ENCODE assay signal across 11 mouse cellular contexts in genomic region chr9:115039245-115039644, GRCm38 (mm10). TPM values are rescaled to one million over a fixed set of nuclear protein-coding genes. Genes with fewer than 3 reads are reported as not detected.
DNase-seq lines count a peak whose midpoint lies in the region; ATAC-seq and TF ChIP-seq lines count a peak whose summit lies in the region.
"Had no signal": no experiment of that assay in that cellular context is flagged by ENCODE, and none has a peak within 500 bp of the region (broad histone marks: within the 10 kb centered on the region; RNA-seq: fewer than 3 reads in every experiment).

No protein-coding gene starts in this region.

- no peaks in the 10 kb centered on the region for H3K9me3 ChIP-seq in hindbrain, embryonic 12.5 days (replicated peaks)
- H3K9me3 ChIP-seq in midbrain, embryonic 15.5 days: no peaks in the 10 kb centered on the region

- no peak overlapping the region for H3K9ac ChIP-seq in hindbrain, embryonic 12.5 days
- H3K9ac ChIP-seq in midbrain, embryonic 15.5 days: no peak overlapping the region

- DNase-seq in embryo, embryonic 11 days: peak; percentile 35
- DNase-seq in embryo, embryonic 10 days (ENCODE audit: low spot score): no peak
- peak; percentile 84 for DNase-seq in ES-CJ7 (ENCODE audit: low read depth, low spot score)
- no peak for DNase-seq in urinary bladder, postnatal 10 days (ENCODE audit: low spot score)
- no peak for DNase-seq in cerebellum, adult 2 months
- DNase-seq in thymus, adult 2 months: no peak
- DNase-seq: kidney, adult 18-20 months; thymus, postnatal 25 days had no signal

- H3K27me3 ChIP-seq in hindbrain, embryonic 12.5 days: 0 out of 2 replicates have a peak, but pooled peaks cover 5% of the 10 kb centered on the region
- H3K27me3 ChIP-seq in midbrain, embryonic 15.5 days (replicated peaks): no peaks in the 10 kb centered on the region
- no peaks in the 10 kb centered on the region for H3K27me3 ChIP-seq in cerebellum, adult 2 months (ENCODE audit: control insufficient read depth, insufficient read depth, low read length)
- no peaks in the 10 kb centered on the region; the same call in 1 of the 2 replicates for H3K27me3 ChIP-seq in thymus, adult 2 months (ENCODE audit: control insufficient read depth, insufficient read depth, low read length)

- no peak for TF ChIP-seq POLR2A in cerebellum, adult 2 months (IDR thresholded peaks at IDR 0.05; ENCODE audit: borderline replicate concordance, insufficient read depth, low read length)
- TF ChIP-seq POLR2A in thymus, adult 2 months (IDR thresholded peaks at IDR 0.05; ENCODE audit: control insufficient read depth, extremely low read depth, insufficient read depth, low read length, poor library complexity): no peak

- 37% methylated on average over 7 of the region's 7 CpGs for WGBS in hindbrain, embryonic 12.5 days
- 49% methylated on average over 7 of the region's 7 CpGs for WGBS in midbrain, embryonic 15.5 days
- WGBS in cerebellum, adult 2 months: 72% methylated on average over 7 of the region's 7 CpGs
- 91% methylated on average over 7 of the region's 7 CpGs for WGBS in thymus, adult 2 months

- peaks cover 20% of the 10 kb centered on the region for H3K4me1 ChIP-seq in hindbrain, embryonic 12.5 days
- H3K4me1 ChIP-seq in midbrain, embryonic 15.5 days: peaks cover 14% of the 10 kb centered on the region
- no peaks in the 10 kb centered on the region for H3K4me1 ChIP-seq in cerebellum, adult 2 months (ENCODE audit: control insufficient read depth, insufficient read depth, low read length)
- H3K4me1 ChIP-seq in thymus, adult 2 months (replicated peaks; ENCODE audit: control insufficient read depth, insufficient read depth, low read length): no peaks in the 10 kb centered on the region

- no peak for TF ChIP-seq CTCF in cerebellum, adult 2 months (IDR thresholded peaks at IDR 0.05; ENCODE audit: borderline replicate concordance, insufficient read depth, low read depth, low read length)
- no peak for TF ChIP-seq CTCF in thymus, adult 2 months (IDR thresholded peaks at IDR 0.05; ENCODE audit: borderline replicate concordance, control insufficient read depth, extremely low read depth, insufficient read depth, low read length, poor library complexity)

- peak; percentile 47 for ATAC-seq in hindbrain, embryonic 12.5 days (ENCODE audit: low FRiP score)
- 0 out of 2 replicates have a peak, but pooled peaks have one; percentile 39 for ATAC-seq in midbrain, embryonic 15.5 days (replicated peaks)

- no peak overlapping the region for H3K27ac ChIP-seq in hindbrain, embryonic 12.5 days
- H3K27ac ChIP-seq in midbrain, embryonic 15.5 days: no peak overlapping the region
- H3K27ac ChIP-seq in cerebellum, adult 2 months (ENCODE audit: insufficient read depth, low read length): no peak overlapping the region
- H3K27ac ChIP-seq in thymus, adult 2 months (ENCODE audit: control insufficient read depth, insufficient read depth, low read length): no peak overlapping the region

- H3K4me3 ChIP-seq in hindbrain, embryonic 12.5 days: no peak overlapping the region
- no peak overlapping the region for H3K4me3 ChIP-seq in midbrain, embryonic 15.5 days
- no peak overlapping the region for H3K4me3 ChIP-seq in cerebellum, adult 2 months (replicated peaks; ENCODE audit: insufficient read depth, low read depth, low read length)
- H3K4me3 ChIP-seq in thymus, adult 2 months (ENCODE audit: control insufficient read depth, insufficient read depth, low read length): no peak overlapping the region
- H3K4me3 ChIP-seq: erythroblast, embryonic 14.5 days had no signal

- H3K4me2 ChIP-seq in hindbrain, embryonic 12.5 days (replicated peaks): 0 out of 2 replicates have a peak overlapping the region, but pooled peaks have one; percentile 11
- no peak overlapping the region for H3K4me2 ChIP-seq in midbrain, embryonic 15.5 days

- no peaks in the 10 kb centered on the region for H3K36me3 ChIP-seq in hindbrain, embryonic 12.5 days
- no peaks in the 10 kb centered on the region for H3K36me3 ChIP-seq in midbrain, embryonic 15.5 days (replicated peaks)
- no peaks in the 10 kb centered on the region for H3K36me3 ChIP-seq in thymus, adult 2 months (ENCODE audit: control insufficient read depth, insufficient read depth, low read length)

RNA-seq across cellular contexts. Expression of gene Rps27rt, which starts 56.7 kb away (rescaled TPM):
- 350 and 413 TPM in 2 replicates for polyA plus RNA-seq in hindbrain, embryonic 12.5 days (2016; fragmentation: Nextera tagmentation; extraction: Ambion mirVana)
- 154 and 180 TPM in 2 replicates for polyA plus RNA-seq in midbrain, embryonic 15.5 days (2015; fragmentation: Nextera tagmentation; extraction: Ambion mirVana)
- polyA plus RNA-seq in cerebellum, adult 2 months (2012; rRNA removed): 22.3 and 36.4 TPM in 2 replicates
- 57.0 and 85.5 TPM in 2 replicates for polyA plus RNA-seq in thymus, adult 2 months (2012; rRNA removed)
- polyA plus RNA-seq: erythroblast, embryonic 14.5 days had no signal

Comparison
In these comparisons a context has a peak if more than half of its experiments do, and no peak if none do; other contexts are left out.
1. DNase-seq: peak in embryo, embryonic 11 days (single experiment) and ES-CJ7 (single experiment); none in embryo, embryonic 10 days (single experiment), urinary bladder, postnatal 10 days (single experiment), cerebellum, adult 2 months (0 of 2) and thymus, adult 2 months (single experiment).